Mouse (Mus musculus): ENCODE results near the gene C2cd5. TPM values are rescaled to one million over a fixed set of nuclear protein-coding genes. Genes with fewer than 3 reads are reported as not detected.

The C2cd5 gene
- polyA plus RNA-seq, 1 experiment, result 96.5 TPM

GRCm38 (mm10) chr6:143070019-143070418, 29.9 kb downstream of the C2cd5 start:
- H3K4me1 ChIP-seq (ENCODE audit: control insufficient read depth, insufficient read depth, low read length), result no peaks in the 10 kb centered on the region
- no peak overlapping the region for H3K27ac ChIP-seq (ENCODE audit: insufficient read depth, low read length)
- no peak for TF ChIP-seq CTCF (IDR thresholded peaks at IDR 0.05; ENCODE audit: extremely low read depth, insufficient read depth, low read length)
- TF ChIP-seq POLR2A (IDR thresholded peaks at IDR 0.05; ENCODE audit: extremely low read depth, insufficient read depth, low read length), result no peak
- H3K4me3 ChIP-seq (ENCODE audit: insufficient read depth, low read length), result no peak overlapping the region

GRCm38 (mm10) chr6:143069606-143070005, 30.3 kb downstream of the C2cd5 start:
- no peak for TF ChIP-seq CTCF (IDR thresholded peaks at IDR 0.05; ENCODE audit: extremely low read depth, insufficient read depth, low read length)
- no peak for TF ChIP-seq POLR2A (IDR thresholded peaks at IDR 0.05; ENCODE audit: extremely low read depth, insufficient read depth, low read length)
- Histone ChIP-seq H3K4me3 (ENCODE audit: insufficient read depth, low read length) (no peak overlapping the region), H3K4me1 (ENCODE audit: control insufficient read depth, insufficient read depth, low read length) (no peaks in the 10 kb centered on the region), H3K27ac (ENCODE audit: insufficient read depth, low read length) (no peak overlapping the region)

- no peak overlapping the region for H3K4me3 ChIP-seq (ENCODE audit: insufficient read depth, low read length)
- no peak for TF ChIP-seq CTCF (IDR thresholded peaks at IDR 0.05; ENCODE audit: extremely low read depth, insufficient read depth, low read length)
- no peak for TF ChIP-seq POLR2A (IDR thresholded peaks at IDR 0.05; ENCODE audit: extremely low read depth, insufficient read depth, low read length)
- no peak overlapping the region for H3K27ac ChIP-seq (ENCODE audit: insufficient read depth, low read length)
- H3K4me1 ChIP-seq (ENCODE audit: control insufficient read depth, insufficient read depth, low read length), result no peaks in the 10 kb centered on the region
These were observed 31.6 kb downstream of the C2cd5 start for GRCm38 (mm10) chr6:143068181-143068915.

GRCm38 (mm10) chr6:143067654-143068053, 32.3 kb downstream of the C2cd5 start:
- TF ChIP-seq POLR2A (IDR thresholded peaks at IDR 0.05; ENCODE audit: extremely low read depth, insufficient read depth, low read length) (no peak), CTCF (IDR thresholded peaks at IDR 0.05; ENCODE audit: extremely low read depth, insufficient read depth, low read length) (no peak)
- Histone ChIP-seq H3K27ac (ENCODE audit: insufficient read depth, low read length) (no peak overlapping the region), H3K4me1 (ENCODE audit: control insufficient read depth, insufficient read depth, low read length) (no peaks in the 10 kb centered on the region), H3K4me3 (ENCODE audit: insufficient read depth, low read length) (no peak overlapping the region)

GRCm38 (mm10) chr6:143066859-143067258, 33.1 kb downstream of the C2cd5 start:
- no peak overlapping the region for H3K27ac ChIP-seq (ENCODE audit: insufficient read depth, low read length)
- no peaks in the 10 kb centered on the region for H3K4me1 ChIP-seq (ENCODE audit: control insufficient read depth, insufficient read depth, low read length)
- TF ChIP-seq CTCF (IDR thresholded peaks at IDR 0.05; ENCODE audit: extremely low read depth, insufficient read depth, low read length), result no peak
- TF ChIP-seq POLR2A (IDR thresholded peaks at IDR 0.05; ENCODE audit: extremely low read depth, insufficient read depth, low read length), result no peak
- no peak overlapping the region for H3K4me3 ChIP-seq (ENCODE audit: insufficient read depth, low read length)

- H3K27ac ChIP-seq (ENCODE audit: insufficient read depth, low read length), result no peak overlapping the region
- H3K4me1 ChIP-seq (ENCODE audit: control insufficient read depth, insufficient read depth, low read length), result no peaks in the 10 kb centered on the region
- TF ChIP-seq CTCF (IDR thresholded peaks at IDR 0.05; ENCODE audit: extremely low read depth, insufficient read depth, low read length) (no peak), POLR2A (IDR thresholded peaks at IDR 0.05; ENCODE audit: extremely low read depth, insufficient read depth, low read length) (no peak)
- no peak overlapping the region for H3K4me3 ChIP-seq (ENCODE audit: insufficient read depth, low read length)
These were observed 35.9 kb downstream of the C2cd5 start for GRCm38 (mm10) chr6:143064047-143064446.

GRCm38 (mm10) chr6:143057601-143058000, 42.3 kb downstream of the C2cd5 start:
- Histone ChIP-seq H3K4me3 (ENCODE audit: insufficient read depth, low read length) (no peak overlapping the region), H3K4me1 (ENCODE audit: control insufficient read depth, insufficient read depth, low read length) (no peaks in the 10 kb centered on the region), H3K27ac (ENCODE audit: insufficient read depth, low read length) (no peak overlapping the region)
- no peak for TF ChIP-seq CTCF (IDR thresholded peaks at IDR 0.05; ENCODE audit: extremely low read depth, insufficient read depth, low read length)
- no peak for TF ChIP-seq POLR2A (IDR thresholded peaks at IDR 0.05; ENCODE audit: extremely low read depth, insufficient read depth, low read length)

GRCm38 (mm10) chr6:143051566-143051965, 48.4 kb downstream of the C2cd5 start:
- Histone ChIP-seq H3K4me3 (ENCODE audit: insufficient read depth, low read length) (no peak overlapping the region), H3K4me1 (ENCODE audit: control insufficient read depth, insufficient read depth, low read length) (0 out of 2 replicates have a peak, but pooled peaks cover 2% of the 10 kb centered on the region), H3K27ac (ENCODE audit: insufficient read depth, low read length) (no peak overlapping the region)
- TF ChIP-seq CTCF (IDR thresholded peaks at IDR 0.05; ENCODE audit: extremely low read depth, insufficient read depth, low read length) (no peak), POLR2A (IDR thresholded peaks at IDR 0.05; ENCODE audit: extremely low read depth, insufficient read depth, low read length) (no peak)

- Histone ChIP-seq H3K27ac (ENCODE audit: insufficient read depth, low read length) (no peak overlapping the region), H3K4me1 (ENCODE audit: control insufficient read depth, insufficient read depth, low read length) (0 out of 2 replicates have a peak, but pooled peaks cover 2% of the 10 kb centered on the region), H3K4me3 (ENCODE audit: insufficient read depth, low read length) (no peak overlapping the region)
- no peak for TF ChIP-seq POLR2A (IDR thresholded peaks at IDR 0.05; ENCODE audit: extremely low read depth, insufficient read depth, low read length)
These were observed 50.0 kb downstream of the C2cd5 start for GRCm38 (mm10) chr6:143049791-143050555.

GRCm38 (mm10) chr6:143049117-143049516, 50.8 kb downstream of the C2cd5 start:
- Histone ChIP-seq H3K4me3 (ENCODE audit: insufficient read depth, low read length) (no peak overlapping the region), H3K4me1 (ENCODE audit: control insufficient read depth, insufficient read depth, low read length) (0 out of 2 replicates have a peak, but pooled peaks cover 2% of the 10 kb centered on the region), H3K27ac (ENCODE audit: insufficient read depth, low read length) (no peak overlapping the region)
- TF ChIP-seq POLR2A (IDR thresholded peaks at IDR 0.05; ENCODE audit: extremely low read depth, insufficient read depth, low read length), result no peak
- TF ChIP-seq CTCF (IDR thresholded peaks at IDR 0.05; ENCODE audit: extremely low read depth, insufficient read depth, low read length), result no peak
